ENCODE assay signal across 22 mouse cellular contexts in the genomic region with DNA sequence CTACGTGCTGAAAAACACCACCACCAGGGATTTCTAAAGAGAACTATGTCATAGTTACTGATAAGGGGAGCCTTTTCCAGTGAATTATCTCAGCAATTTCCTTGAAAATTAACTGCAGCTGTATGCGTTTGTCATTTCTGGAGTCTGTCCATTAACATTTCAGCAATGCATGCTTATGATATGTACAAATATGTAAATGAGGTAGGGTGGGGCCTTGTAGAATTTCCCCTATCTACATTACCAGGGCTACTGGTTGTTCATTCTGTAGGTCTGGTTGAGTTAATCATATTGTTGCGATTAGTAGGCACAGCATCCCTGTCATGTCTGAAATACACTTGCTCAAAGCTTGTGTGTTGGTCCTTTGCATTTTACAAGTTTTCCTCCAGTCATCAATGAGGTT.
"Had no signal": no experiment of that assay in that cellular context is flagged by ENCODE, and none has a peak within 500 bp of the region (broad histone marks: within the 10 kb centered on the region; RNA-seq: fewer than 3 reads in every experiment).

No protein-coding gene starts in this region.

- H3K27me3 ChIP-seq: megakaryocyte, embryonic 14.5 days; midbrain, embryonic 12.5 days; neural tube, embryonic 13.5 days; neural tube, embryonic 15.5 days; stomach, embryonic 15.5 days had no signal

- H3K4me3 ChIP-seq: megakaryocyte, embryonic 14.5 days; midbrain, embryonic 10.5 days; midbrain, embryonic 12.5 days; myocyte; neural tube, embryonic 13.5 days; neural tube, embryonic 15.5 days; stomach, embryonic 15.5 days had no signal

- H3K4me1 ChIP-seq: megakaryocyte, embryonic 14.5 days; midbrain, embryonic 10.5 days; midbrain, embryonic 12.5 days; neural tube, embryonic 13.5 days; neural tube, embryonic 15.5 days; stomach, embryonic 15.5 days had no signal

- H3K36me3 ChIP-seq: midbrain, embryonic 10.5 days; midbrain, embryonic 12.5 days; neural tube, embryonic 13.5 days; neural tube, embryonic 15.5 days; stomach, embryonic 15.5 days had no signal

- H3K4me2 ChIP-seq: lung, embryonic 14.5 days; midbrain, embryonic 12.5 days; neural tube, embryonic 13.5 days; neural tube, embryonic 15.5 days; stomach, embryonic 15.5 days had no signal

- ATAC-seq: midbrain, embryonic 16.5 days had no signal

- H3K9me3 ChIP-seq: megakaryocyte, embryonic 14.5 days; midbrain, embryonic 10.5 days; midbrain, embryonic 12.5 days; neural tube, embryonic 13.5 days; neural tube, embryonic 15.5 days; stomach, embryonic 15.5 days had no signal

- DNase-seq: lung, adult 18-20 months; lung, embryonic 14.5 days; lung, postnatal 10 days; lung, postnatal 4 days; midbrain, embryonic 14.5 days; retina, postnatal 1 day; right cerebral cortex, adult 18-20 months; right cerebral cortex, postnatal 25 days; right cerebral cortex, postnatal 4 days; spleen, adult 18-20 months; thymus, adult 2 months; thymus, postnatal 25 days; thymus, postnatal 4 days had no signal

- H3K27ac ChIP-seq: midbrain, embryonic 10.5 days; midbrain, embryonic 12.5 days; neural tube, embryonic 13.5 days; neural tube, embryonic 15.5 days; stomach, embryonic 15.5 days; stomach, postnatal 0 days had no signal

- H3K9ac ChIP-seq: lung, embryonic 14.5 days; midbrain, embryonic 12.5 days; neural tube, embryonic 13.5 days; neural tube, embryonic 15.5 days; stomach, embryonic 15.5 days had no signal
